Mouse (Mus musculus): ENCODE data around the gene Gabrr3.

GRCm38 (mm10) chr16:59404798-59405197 is 2.3 kb upstream of the Gabrr3 start:
- TF ChIP-seq CTCF (IDR thresholded peaks at IDR 0.05; ENCODE audit: control insufficient read depth, insufficient read depth, insufficient read length), result no peak
- no peak for TF ChIP-seq MYOD1 (IDR thresholded peaks at IDR 0.05; ENCODE audit: control insufficient read depth, insufficient read length, low read depth)
- no peak for TF ChIP-seq FOSL1 (IDR thresholded peaks at IDR 0.05; ENCODE audit: insufficient read depth, low read length, poor library complexity, severe bottlenecking)
- no peak for TF ChIP-seq USF1 (IDR thresholded peaks at IDR 0.05; ENCODE audit: low read depth)
- no peak for TF ChIP-seq MAX (IDR thresholded peaks at IDR 0.05)
- no peak for TF ChIP-seq MYOG (IDR thresholded peaks at IDR 0.05; ENCODE audit: control insufficient read depth, extremely low read depth, insufficient read length)

All from C2C12 (cell line).